Mouse (Mus musculus) heart, adult 2 months (tissue): ENCODE results near the gene Erbb3. TPM values are rescaled to one million over a fixed set of nuclear protein-coding genes. Genes with fewer than 3 reads are reported as not detected.
"Not testable (repeated sequence)": the region's sequence is repeated elsewhere in the genome, so short reads cannot be mapped to it uniquely, and the experiment has no call there.

Experiments used
- DNase-seq, 2 experiments: peaks; one replicate each; pipeline ENCODE4 v3.0.0; 2021
- H3K27ac ChIP-seq: fragments of 200-600 bp; 2 replicates; pipeline ENCODE4 v1.8.1; 2022
- H3K27me3 ChIP-seq: fragments of 200-500 bp; 2 replicates; pipeline ENCODE4 v1.6.1; 2012; ENCODE audit warnings: mild to moderate bottlenecking, low read length, inconsistent platforms, mixed read lengths; ENCODE audit not compliant: control insufficient read depth, insufficient read depth
- H3K36me3 ChIP-seq: fragments of 200-500 bp; 2 replicates; pipeline ENCODE4 v1.6.1; 2012; ENCODE audit warnings: low read length, inconsistent platforms; ENCODE audit not compliant: control insufficient read depth, insufficient read depth
- H3K4me1 ChIP-seq: fragments of 200-500 bp; 2 replicates; pipeline ENCODE4 v1.6.1; 2011; ENCODE audit warnings: low read length; ENCODE audit not compliant: control insufficient read depth, insufficient read depth
- H3K4me3 ChIP-seq: fragments of 200-600 bp; 2 replicates; pipeline ENCODE4 v1.8.1; 2022
- H3K79me2 ChIP-seq: fragments of 200-500 bp; replicated peaks from 2 replicates; pipeline ENCODE4 v1.6.1; 2012; ENCODE audit warnings: mild to moderate bottlenecking, inconsistent platforms, low read length, moderate library complexity, mixed read lengths; ENCODE audit not compliant: control insufficient read depth, insufficient read depth
- H3K9ac ChIP-seq: fragments of 200-500 bp; 2 replicates; pipeline ENCODE4 v1.6.1; 2012; ENCODE audit warnings: low read depth, mild to moderate bottlenecking, control low read depth, inconsistent platforms, low read length, mixed read lengths
- CTCF ChIP-seq: fragments of 200-600 bp; IDR thresholded peaks from 2 replicates; pipeline ENCODE4 v1.8.1; 2022; ENCODE audit warnings: antibody characterized with exemption, mild to moderate bottlenecking, moderate library complexity
- EP300 ChIP-seq: fragments of 200-500 bp; IDR thresholded peaks from 2 replicates; pipeline ENCODE4 v1.6.1; 2011; ENCODE audit warnings: low read depth, low read length, control low read depth; ENCODE audit not compliant: insufficient read depth
- POLR2A ChIP-seq: fragments of 200-500 bp; IDR thresholded peaks from 2 replicates; pipeline ENCODE4 v1.6.1; 2011; ENCODE audit warnings: mild to moderate bottlenecking, low read depth, low read length, control low read depth; ENCODE audit not compliant: insufficient read depth
- WGBS: fragments of 180-500 bp; shearing (Covaris S2); methylation state at CpG from one replicate; pipeline ENCODE4 v1.1.7; 2018; 5-methylcytosine and 5-hydroxymethylcytosine counted together
- intact Hi-C: fragments of 180-260 bp; cut with DNase I; formaldehyde crosslinking; loops from one replicate; pipeline ENCODE4 v1.15.1; 2025
- polyA plus RNA-seq: library from polyadenylated mRNA; depleted of rRNA; stranded (reverse); fragments of >200 nt; gene quantifications from 2 replicates; pipeline ENCODE4 v1.2.3, GENCODE M21; 2012
- total RNA-seq, 2 experiments: library from RNA; stranded (reverse); gene quantifications; 2 replicates each; pipeline ENCODE4 v1.2.3; 2021

Gene Erbb3
- total and polyA plus RNA-seq, 3 experiments: 5.5 to 8.2 (median 6.3) TPM

- no peak for TF ChIP-seq EP300
- TF ChIP-seq CTCF: no peak
- no peak for TF ChIP-seq POLR2A
- 68% methylated on average over 2 of the region's 2 CpGs for WGBS
- Histone ChIP-seq H3K27me3 (no peaks in the 10 kb centered on the region), H3K9ac (no peak overlapping the region), H3K4me3 (no peak overlapping the region), H3K79me2 (no peaks in the 10 kb centered on the region), H3K4me1 (peaks cover 3% of the 10 kb centered on the region), H3K27ac (no peak overlapping the region), H3K36me3 (peaks cover 5% of the 10 kb centered on the region)
- intact Hi-C loops: loop anchor here (5.0 to 10.0 kb wide), 3 partner anchors 77 to 327 kb away; partner anchors contain the start of genes Gdf11 and Pan2
- no peak for DNase-seq
These were observed 40.3 kb upstream of the Erbb3 start for GRCm38 (mm10) chr10:128629746-128630145.

- Histone ChIP-seq H3K79me2 (no peaks in the 10 kb centered on the region), H3K9ac (no peak overlapping the region), H3K4me1 (peaks cover 3% of the 10 kb centered on the region), H3K36me3 (peaks cover 5% of the 10 kb centered on the region), H3K4me3 (no peak overlapping the region), H3K27me3 (no peaks in the 10 kb centered on the region), H3K27ac (no peak overlapping the region)
- DNase-seq: no peak
- intact Hi-C loops: loop anchor here (5.0 to 10.0 kb wide), 3 partner anchors 75 to 325 kb away; partner anchors contain the start of genes Gdf11 and Pan2
- TF ChIP-seq EP300 (no peak), CTCF (no peak), POLR2A (no peak)
- WGBS: 65% methylated on average over 10 of the region's 10 CpGs
These were observed 38.2 kb upstream of the Erbb3 start for GRCm38 (mm10) chr10:128627398-128628317.

GRCm38 (mm10) chr10:128626311-128627310 lies 37.2 kb upstream of the Erbb3 start, which contains the start of gene Rps26:
TSS of gene Rps26 (minus strand) at chr10:128626747.
- TF ChIP-seq EP300 (0 out of 2 replicates have a peak, but pooled peaks have one; percentile 44), CTCF (peak; percentile 74), POLR2A (peak; percentile 95)
- intact Hi-C loops: loop anchor here (1.0 to 10.0 kb wide), 5 partner anchors 47 to 324 kb away; partner anchors contain the start of genes Gdf11 and Pan2

GRCm38 (mm10) chr10:128625287-128625894 lies 35.9 kb upstream of the Erbb3 start:
- peak overlapping the region; percentile 100 for H3K27ac ChIP-seq
- intact Hi-C loops: loop anchor here (5.0 to 10.0 kb wide), 3 partner anchors 73 to 323 kb away; partner anchors contain the start of genes Gdf11 and Pan2
- H3K27me3 ChIP-seq: no peaks in the 10 kb centered on the region
- DNase-seq: no peak
- peak overlapping the region; percentile 90 for H3K9ac ChIP-seq
- H3K4me1 ChIP-seq: peaks cover 3% of the 10 kb centered on the region
- no peaks in the 10 kb centered on the region for H3K79me2 ChIP-seq
- no peak for TF ChIP-seq EP300
- no peak for TF ChIP-seq CTCF
- TF ChIP-seq POLR2A: no peak
- peak overlapping the region; percentile 77 for H3K4me3 ChIP-seq
- 34% methylated on average over 7 of the region's 7 CpGs for WGBS
- peaks cover 5% of the 10 kb centered on the region for H3K36me3 ChIP-seq

More at GRCm38 (mm10) chr10:128626311-128627310, 37.2 kb upstream of the Erbb3 start, which contains the start of gene Rps26:
- no peaks in the 10 kb centered on the region for H3K79me2 ChIP-seq
- H3K9ac ChIP-seq: peak within 1 kb of the TSS; percentile 90
- H3K27me3 ChIP-seq: no peaks in the 10 kb centered on the region
- H3K4me1 ChIP-seq: peaks cover 3% of the 10 kb centered on the region
- WGBS: 1% methylated on average over 40 of the region's 40 CpGs
- H3K27ac ChIP-seq: peak within 1 kb of the TSS; percentile 100
- peaks cover 5% of the 10 kb centered on the region for H3K36me3 ChIP-seq
- peak; percentile 85 to 88 for DNase-seq
- H3K4me3 ChIP-seq: peak within 1 kb of the TSS; percentile 77

GRCm38 (mm10) chr10:128623106-128623613 lies 33.7 kb upstream of the Erbb3 start:
- not testable (repeated sequence) for H3K4me1 ChIP-seq, H3K36me3 ChIP-seq, H3K4me3 ChIP-seq, H3K9ac ChIP-seq, H3K27ac ChIP-seq, DNase-seq, H3K27me3 ChIP-seq, H3K79me2 ChIP-seq
- 90% methylated on average over 4 of the region's 4 CpGs for WGBS
- intact Hi-C loops: loop anchor here (10.0 kb wide), 1 partner anchor 272 kb away; the partner anchor contains the start of gene Gdf11
